Mouse (Mus musculus) heart, embryonic 15.5 days (tissue): ENCODE measurements at regions not wholly inside any gene's neighbourhood (a gene's known extent, or its start where the extent isn't known, plus 50 kb on each side); places are given as distances from the start of the nearest gene placed in this dataset.

Experiments used
- ATAC-seq: fragments of 200-750 bp; cut with Nextera tagmentation; replicated peaks from 2 replicates; pipeline ENCODE4 v1.8.0; 2017; ENCODE audit warnings: low read depth, moderate TSS enrichment; ENCODE audit not compliant: insufficient number of reproducible peaks, insufficient read depth, low FRiP score
- H3K27ac ChIP-seq: fragments of 300-500 bp; sonication (generic); 2 replicates; pipeline ENCODE4 v1.5.1; 2015; ENCODE audit warnings: mild to moderate bottlenecking, inconsistent platforms
- H3K27me3 ChIP-seq: fragments of 300-500 bp; sonication (generic); 2 replicates; pipeline ENCODE4 v1.6.1; 2015; ENCODE audit warnings: inconsistent platforms
- H3K36me3 ChIP-seq: fragments of 300-500 bp; sonication (generic); 2 replicates; pipeline ENCODE4 v1.6.1; 2015; ENCODE audit warnings: mild to moderate bottlenecking, inconsistent platforms
- H3K4me1 ChIP-seq: fragments of 300-500 bp; sonication (generic); replicated peaks from 2 replicates; pipeline ENCODE4 v1.6.1; 2015; ENCODE audit warnings: inconsistent platforms
- H3K4me2 ChIP-seq: fragments of 300-500 bp; sonication (generic); 2 replicates; pipeline ENCODE4 v1.6.1; 2015; ENCODE audit warnings: inconsistent platforms, mild to moderate bottlenecking, moderate library complexity
- H3K4me3 ChIP-seq: fragments of 300-500 bp; sonication (generic); 2 replicates; pipeline ENCODE4 v1.5.1; 2015; ENCODE audit warnings: mild to moderate bottlenecking, inconsistent platforms
- H3K9ac ChIP-seq: fragments of 300-500 bp; sonication (generic); 2 replicates; pipeline ENCODE4 v1.6.1; 2015; ENCODE audit warnings: mild to moderate bottlenecking, inconsistent platforms
- H3K9me3 ChIP-seq: fragments of 300-500 bp; sonication (generic); replicated peaks from 2 replicates; pipeline ENCODE4 v1.6.1; 2016; ENCODE audit warnings: inconsistent platforms
- WGBS: fragments of 180-500 bp; shearing (Covaris S2); methylation state at CpG from one replicate; pipeline ENCODE4 v1.1.7; 2015; ENCODE audit warnings: mixed read lengths; 5-methylcytosine and 5-hydroxymethylcytosine counted together

DNA sequence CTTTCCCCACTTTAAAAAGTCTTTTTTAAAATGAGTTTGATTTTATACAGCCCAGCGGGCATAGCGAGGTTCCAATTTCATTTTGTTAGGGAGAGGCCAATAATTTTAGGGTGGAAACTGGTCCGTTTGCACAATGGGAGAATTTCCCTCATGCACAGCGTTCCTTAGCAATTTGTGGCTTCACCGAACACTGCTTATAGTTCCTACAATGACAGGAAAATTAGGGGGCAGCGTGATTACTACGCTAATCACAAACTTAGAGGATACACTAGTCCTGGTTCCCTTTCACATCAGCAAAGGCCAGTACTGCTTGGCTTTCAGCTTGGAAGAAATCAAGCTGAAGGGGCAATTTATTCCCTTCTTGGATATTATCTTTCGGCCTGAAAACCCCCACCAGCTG is 745.1 kb upstream of the Gm19410 start:
- Histone ChIP-seq H3K4me1 (peaks cover 5% of the 10 kb centered on the region; the same call in 1 of the 2 replicates), H3K4me3 (no peak overlapping the region), H3K4me2 (no peak overlapping the region), H3K9ac (no peak overlapping the region), H3K9me3 (no peaks in the 10 kb centered on the region; the same call in 1 of the 2 replicates), H3K27me3 (no peaks in the 10 kb centered on the region), H3K27ac (no peak overlapping the region), H3K36me3 (no peaks in the 10 kb centered on the region)
- no peak for ATAC-seq
- WGBS, result 90% methylated on average over 8 of the region's 8 CpGs

DNA sequence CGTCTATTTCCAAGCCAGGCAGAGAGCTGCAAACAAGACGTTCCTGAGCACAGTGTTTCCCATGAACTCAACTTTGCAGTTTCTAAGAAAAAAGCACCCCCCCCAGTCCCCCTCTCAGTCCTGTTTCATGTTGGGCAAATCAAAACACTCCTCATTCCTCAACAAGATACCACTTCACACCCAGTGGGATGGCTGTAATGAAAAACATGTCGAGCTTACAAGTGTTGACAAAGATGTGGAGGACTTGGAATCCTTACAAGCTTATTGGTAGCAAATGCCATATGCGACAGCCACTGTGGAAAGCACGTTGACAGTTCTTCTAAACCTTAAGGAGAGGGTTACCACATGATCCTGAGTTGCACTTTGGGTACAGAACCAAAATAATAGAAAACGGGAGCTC is 742.9 kb upstream of the Gm19410 start:
- H3K36me3 ChIP-seq, result no peaks in the 10 kb centered on the region
- H3K4me3 ChIP-seq, result no peak overlapping the region
- no peak overlapping the region for H3K4me2 ChIP-seq
- peaks cover 5% of the 10 kb centered on the region; the same call in 1 of the 2 replicates for H3K4me1 ChIP-seq
- H3K27me3 ChIP-seq, result no peaks in the 10 kb centered on the region
- 27% methylated on average over 6 of the region's 6 CpGs for WGBS
- ATAC-seq, result peak; percentile 60; the same call in 1 of the 2 replicates
- no peak overlapping the region for H3K9ac ChIP-seq
- no peaks in the 10 kb centered on the region for H3K9me3 ChIP-seq
- H3K27ac ChIP-seq, result 0 out of 2 replicates have a peak overlapping the region, but pooled peaks have one; percentile 10

DNA sequence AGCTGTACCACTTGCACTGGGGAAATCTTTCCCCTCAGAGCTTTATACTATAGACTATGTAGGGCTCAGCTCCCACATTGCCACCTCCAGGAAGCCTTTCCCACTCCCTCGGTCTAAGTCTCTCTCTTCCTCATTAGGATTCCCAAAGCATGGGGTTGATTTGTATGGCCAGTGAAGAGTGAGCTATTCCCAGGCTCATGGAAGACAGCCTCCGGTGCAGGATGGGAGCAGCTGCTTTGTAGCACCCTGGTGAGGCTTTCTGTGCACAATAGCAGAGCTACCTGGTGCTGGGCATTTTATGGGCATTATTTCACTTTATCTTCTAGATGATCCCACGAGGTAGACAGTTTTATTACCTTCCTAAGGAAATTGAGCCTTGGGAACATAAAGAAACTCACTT is 717.8 kb upstream of the Gm19410 start:
- Histone ChIP-seq H3K27ac (no peak overlapping the region), H3K4me3 (no peak overlapping the region), H3K4me1 (no peaks in the 10 kb centered on the region), H3K9ac (no peak overlapping the region), H3K27me3 (0 out of 2 replicates have a peak, but pooled peaks cover 2% of the 10 kb centered on the region), H3K36me3 (no peaks in the 10 kb centered on the region), H3K9me3 (no peaks in the 10 kb centered on the region), H3K4me2 (no peak overlapping the region)
- no peak for ATAC-seq
- 56% methylated on average over 3 of the region's 3 CpGs for WGBS

DNA sequence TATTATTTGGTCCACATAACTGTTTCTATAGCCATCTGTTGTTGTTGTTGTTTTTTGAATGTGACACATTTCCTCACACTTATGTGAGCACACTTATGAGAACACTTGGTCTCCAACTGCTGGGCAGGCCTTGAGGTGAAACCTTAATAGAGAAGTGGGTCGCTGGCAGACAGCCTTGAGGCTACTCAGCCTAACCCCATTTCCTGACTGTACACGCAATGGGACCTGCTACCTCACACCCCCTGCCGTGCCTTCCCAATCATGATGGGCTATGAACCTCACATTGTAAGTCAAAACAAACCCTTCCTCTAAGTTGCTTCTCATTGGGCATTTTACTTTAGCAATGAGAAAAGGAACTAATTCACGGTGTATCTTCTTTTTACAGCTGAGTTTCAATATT is 712.1 kb upstream of the Gm19410 start:
- no peak for ATAC-seq
- Histone ChIP-seq H3K4me3 (no peak overlapping the region), H3K27me3 (no peaks in the 10 kb centered on the region), H3K27ac (no peak overlapping the region), H3K9ac (no peak overlapping the region), H3K36me3 (no peaks in the 10 kb centered on the region), H3K4me1 (no peaks in the 10 kb centered on the region), H3K9me3 (no peaks in the 10 kb centered on the region), H3K4me2 (no peak overlapping the region)
- WGBS, result 83% methylated on average over 4 of the region's 4 CpGs

DNA sequence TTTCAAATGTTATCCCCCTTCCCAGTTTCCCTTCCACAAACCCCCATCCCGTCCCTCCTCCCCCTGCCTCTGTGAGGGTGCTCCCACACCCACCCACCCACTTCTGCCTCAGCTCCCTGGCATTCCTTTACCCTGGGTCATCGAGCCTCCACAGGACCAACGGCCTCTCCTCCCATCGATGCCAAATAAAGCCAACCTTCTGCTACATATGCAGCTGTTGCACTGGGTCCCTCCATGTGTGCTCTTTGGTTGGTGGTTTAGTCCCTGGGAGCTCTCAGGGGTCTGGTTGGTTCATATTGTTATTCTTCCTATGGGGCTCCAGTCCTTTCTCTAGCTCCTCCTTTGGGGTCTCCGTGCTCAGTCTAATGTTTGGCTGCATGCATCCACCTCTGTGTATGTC is 704.5 kb upstream of the Gm19410 start:
- Histone ChIP-seq H3K9ac (no peak overlapping the region), H3K4me3 (no peak overlapping the region), H3K9me3 (no peaks in the 10 kb centered on the region), H3K4me2 (no peak overlapping the region), H3K4me1 (peaks cover 3% of the 10 kb centered on the region; the same call in 1 of the 2 replicates), H3K36me3 (no peaks in the 10 kb centered on the region), H3K27ac (no peak overlapping the region), H3K27me3 (no peaks in the 10 kb centered on the region)
- no peak for ATAC-seq
- WGBS, result 76% methylated on average over 5 of the region's 5 CpGs

DNA sequence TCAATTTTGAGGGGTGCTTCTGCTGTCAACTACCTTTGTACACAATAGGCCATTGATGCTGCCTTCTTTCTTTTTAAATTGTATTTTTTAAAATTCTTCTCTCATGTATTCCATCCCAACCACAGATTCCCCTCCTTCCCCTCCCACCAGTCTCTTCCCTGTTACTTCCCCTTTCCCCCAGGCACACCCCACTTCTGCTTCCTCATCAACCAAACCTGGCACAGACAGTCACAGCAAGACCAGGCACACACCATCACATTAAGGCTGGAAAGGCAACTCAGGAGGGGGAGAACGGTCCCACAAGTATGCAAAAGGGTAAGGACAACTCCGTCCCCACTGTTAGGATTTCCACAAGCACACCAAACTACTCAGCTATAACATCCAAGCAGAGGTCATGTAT is 697.4 kb upstream of the Gm19410 start:
- Histone ChIP-seq H3K9ac (no peak overlapping the region), H3K27me3 (no peaks in the 10 kb centered on the region), H3K9me3 (no peaks in the 10 kb centered on the region), H3K4me2 (no peak overlapping the region), H3K4me1 (peaks cover 11% of the 10 kb centered on the region), H3K4me3 (no peak overlapping the region), H3K36me3 (no peaks in the 10 kb centered on the region), H3K27ac (no peak overlapping the region)
- ATAC-seq, result no peak
- 84% methylated on average over 2 of the region's 2 CpGs for WGBS

DNA sequence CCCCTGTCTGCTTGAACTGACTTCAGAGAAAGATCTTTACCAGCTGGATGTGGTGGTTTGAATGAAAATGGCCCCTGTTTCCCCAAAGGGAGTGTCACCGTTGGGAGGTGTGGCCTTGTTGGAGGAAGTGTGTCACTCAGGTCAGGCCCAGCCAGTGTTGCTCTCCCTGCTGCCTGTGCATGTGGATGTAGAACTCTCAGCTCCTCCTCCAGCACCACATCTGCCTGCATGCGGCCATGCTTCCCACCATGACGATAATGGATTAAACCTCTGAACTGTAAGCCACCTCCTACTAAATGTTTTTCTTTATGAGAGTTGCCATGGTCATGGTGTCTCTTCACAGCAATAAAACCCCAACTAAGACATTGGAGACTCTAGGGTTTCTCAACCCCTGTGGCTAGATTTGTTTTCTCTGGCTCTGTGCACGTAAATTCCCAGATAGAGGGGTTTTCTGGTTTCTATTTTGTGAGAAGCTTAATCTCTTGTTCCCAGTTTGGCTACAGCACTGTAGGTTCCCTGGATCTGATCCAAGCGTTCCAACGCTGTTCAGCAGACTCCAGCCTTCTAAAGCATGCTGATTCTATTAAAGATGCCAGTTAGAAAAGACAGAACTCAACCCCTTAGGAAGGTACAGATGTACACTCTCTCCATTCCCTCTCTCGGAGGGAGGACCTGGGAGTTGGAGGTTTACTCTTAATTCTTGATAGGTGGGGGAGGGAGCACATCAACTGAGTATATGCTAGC is 695.2 kb upstream of the Gm19410 start:
- H3K9me3 ChIP-seq, result no peaks in the 10 kb centered on the region
- H3K27me3 ChIP-seq, result no peaks in the 10 kb centered on the region
- no peaks in the 10 kb centered on the region for H3K36me3 ChIP-seq
- H3K9ac ChIP-seq, result no peak overlapping the region
- no peak overlapping the region for H3K4me2 ChIP-seq
- 56% methylated on average over 7 of the region's 7 CpGs for WGBS
- H3K4me1 ChIP-seq, result peaks cover 11% of the 10 kb centered on the region
- ATAC-seq, result peak; percentile 55; the same call in 1 of the 2 replicates
- H3K4me3 ChIP-seq, result no peak overlapping the region
- H3K27ac ChIP-seq, result peak overlapping the region; percentile 56

DNA sequence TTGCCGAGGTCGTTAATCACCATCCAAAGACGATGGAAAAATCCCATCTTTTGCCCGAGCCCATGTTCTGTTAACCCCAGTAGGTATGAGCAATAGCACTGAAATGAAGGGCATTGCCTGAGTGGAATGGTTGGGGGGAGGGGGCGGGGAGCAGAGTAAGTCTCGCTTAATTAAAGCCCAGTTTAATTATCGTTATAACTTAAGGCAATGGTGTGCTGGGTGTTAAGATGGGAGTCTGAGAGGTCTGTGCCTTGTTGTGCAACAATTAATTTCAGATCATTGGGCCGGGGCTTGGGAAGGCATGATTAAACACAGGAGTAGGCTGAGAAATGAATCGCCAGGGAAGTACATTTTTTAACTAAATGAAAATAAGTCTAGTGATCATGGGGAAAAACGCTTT is 689.6 kb upstream of the Gm19410 start:
- no peak for ATAC-seq
- H3K27me3 ChIP-seq, result no peaks in the 10 kb centered on the region
- H3K4me2 ChIP-seq, result no peak overlapping the region
- H3K4me1 ChIP-seq, result peaks cover 2% of the 10 kb centered on the region
- H3K9me3 ChIP-seq, result no peaks in the 10 kb centered on the region
- WGBS, result 83% methylated on average over 10 of the region's 10 CpGs
- no peak overlapping the region for H3K9ac ChIP-seq
- no peaks in the 10 kb centered on the region for H3K36me3 ChIP-seq
- H3K4me3 ChIP-seq, result no peak overlapping the region
- no peak overlapping the region for H3K27ac ChIP-seq

DNA sequence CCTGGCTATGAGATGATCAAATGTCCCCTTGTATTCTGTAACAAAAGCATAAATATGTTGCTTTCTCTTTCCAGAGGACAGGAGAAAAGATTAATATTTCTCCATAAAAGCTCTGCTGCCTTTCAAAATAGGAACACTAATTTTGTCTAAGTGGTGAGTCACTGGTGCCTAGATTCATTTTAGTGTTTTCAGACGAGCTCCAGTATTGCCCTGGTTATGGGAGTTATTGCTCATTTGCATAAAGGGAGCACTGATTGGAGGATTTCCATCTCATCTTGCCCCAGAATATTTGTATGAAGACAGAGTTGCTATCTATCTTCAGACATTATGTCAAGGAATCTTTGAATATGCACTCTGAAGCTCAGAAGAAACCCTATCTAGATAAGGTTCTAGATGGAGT is 682.4 kb upstream of the Gm19410 start:
- Histone ChIP-seq H3K27ac (no peak overlapping the region), H3K9me3 (no peaks in the 10 kb centered on the region), H3K4me1 (no peaks in the 10 kb centered on the region), H3K9ac (no peak overlapping the region), H3K4me2 (no peak overlapping the region), H3K36me3 (no peaks in the 10 kb centered on the region), H3K27me3 (no peaks in the 10 kb centered on the region), H3K4me3 (no peak overlapping the region)
- 55% methylated on average over 1 of the region's 1 CpGs for WGBS
- ATAC-seq, result no peak

DNA sequence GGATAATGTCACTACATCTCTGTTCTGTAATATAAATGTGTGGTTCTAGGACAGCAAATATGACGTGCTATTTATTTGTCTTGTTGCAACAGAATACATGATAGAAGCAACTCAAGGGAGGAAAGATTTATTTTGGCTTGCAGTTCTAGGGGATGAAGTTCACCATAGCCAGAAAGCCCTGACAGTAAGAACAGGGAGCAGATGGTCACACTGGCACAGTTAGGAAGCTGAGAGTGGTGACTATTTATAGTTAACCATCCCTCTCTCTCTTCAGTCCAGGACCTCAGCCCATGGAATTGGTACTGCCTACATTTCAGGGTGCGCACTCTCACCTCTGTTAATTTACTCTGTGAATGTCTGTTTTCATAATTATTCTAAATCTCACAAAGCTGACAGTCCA is 678.5 kb upstream of the Gm19410 start:
- Histone ChIP-seq H3K27me3 (no peaks in the 10 kb centered on the region), H3K4me3 (no peak overlapping the region), H3K9ac (no peak overlapping the region), H3K27ac (no peak overlapping the region), H3K36me3 (no peaks in the 10 kb centered on the region), H3K4me1 (no peaks in the 10 kb centered on the region), H3K9me3 (no peaks in the 10 kb centered on the region), H3K4me2 (no peak overlapping the region)
- no peak for ATAC-seq
- 92% methylated on average over 2 of the region's 2 CpGs for WGBS

DNA sequence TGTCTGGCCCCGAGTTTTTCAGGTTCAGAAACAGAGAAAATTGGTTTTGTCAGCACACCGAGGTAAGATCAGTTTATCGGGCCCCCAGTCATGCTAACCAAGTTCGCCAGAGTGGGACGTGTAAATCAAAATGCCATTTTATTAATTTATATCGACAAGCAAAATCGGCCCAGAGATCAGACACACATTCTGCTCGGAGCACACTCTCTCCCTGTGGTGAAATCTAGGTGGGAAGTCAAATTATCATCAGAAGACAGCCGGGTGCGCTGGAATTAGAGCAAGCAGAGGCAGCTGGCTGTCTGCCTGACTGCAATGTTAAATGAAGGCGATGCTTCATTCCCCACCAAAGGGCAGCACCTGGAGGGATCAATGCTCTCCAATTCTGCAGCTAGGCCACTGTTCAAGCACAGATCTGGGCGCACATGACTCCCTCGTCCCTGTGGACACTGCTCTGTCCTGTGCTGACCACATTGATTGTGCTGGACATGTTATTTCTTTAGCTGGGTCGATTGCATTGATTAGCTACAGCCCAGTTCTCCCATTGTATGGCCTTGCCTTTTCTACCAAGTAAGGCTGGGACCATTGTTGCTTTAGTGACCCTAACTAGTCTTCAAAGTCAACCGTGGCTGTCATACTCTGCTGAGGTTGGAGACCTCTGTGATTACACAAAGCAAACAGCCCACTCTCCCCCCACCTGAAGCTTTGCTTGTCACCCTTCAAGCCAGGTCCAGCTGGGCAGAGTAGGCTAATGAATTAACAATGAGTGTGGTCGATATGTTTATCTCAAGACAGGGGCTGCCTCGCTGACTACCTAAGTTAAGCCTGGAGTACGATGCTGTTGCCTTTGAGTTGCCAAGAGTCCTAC is 677.0 kb upstream of the Gm19410 start:
- WGBS, result 75% methylated on average over 18 of the region's 18 CpGs
- no peak overlapping the region for H3K4me2 ChIP-seq
- ATAC-seq, result no peak

More for the DNA sequence above, 677.0 kb upstream of the Gm19410 start:
- H3K4me1 ChIP-seq, result no peaks in the 10 kb centered on the region
- H3K36me3 ChIP-seq, result no peaks in the 10 kb centered on the region
- no peak overlapping the region for H3K4me3 ChIP-seq
- H3K27ac ChIP-seq, result no peak overlapping the region
- no peak overlapping the region for H3K9ac ChIP-seq
- no peaks in the 10 kb centered on the region for H3K9me3 ChIP-seq
- no peaks in the 10 kb centered on the region for H3K27me3 ChIP-seq
